Mouse (Mus musculus) kidney, adult 11 months (tissue): ENCODE results near the gene Olfr1209.

Experiments used
- DNase-seq: peaks from one replicate; pipeline ENCODE4 v3.0.0; 2022

The Olfr1209 gene

DNA sequence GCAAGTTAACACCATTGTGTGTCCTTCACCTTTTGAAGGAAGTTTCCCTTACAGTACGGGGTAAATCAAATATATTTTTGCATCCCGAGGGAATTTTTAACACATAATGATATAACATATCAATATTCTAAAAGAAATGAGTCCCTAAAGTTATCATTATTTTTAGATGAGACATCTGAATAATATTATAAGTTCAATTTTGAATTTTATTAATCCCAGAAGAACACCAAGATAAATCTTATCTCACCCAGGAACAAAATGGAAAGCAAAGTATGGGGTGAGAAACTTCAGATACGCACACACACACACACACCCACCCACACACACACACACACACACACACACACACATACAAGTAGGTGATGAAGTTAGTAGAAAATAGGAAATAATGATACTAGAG lies at the start of gene Olfr1209:
Olfr1209 (minus strand) TSS at position 101 of the 400 bp plus-strand sequence.
- no peak for DNase-seq

DNA sequence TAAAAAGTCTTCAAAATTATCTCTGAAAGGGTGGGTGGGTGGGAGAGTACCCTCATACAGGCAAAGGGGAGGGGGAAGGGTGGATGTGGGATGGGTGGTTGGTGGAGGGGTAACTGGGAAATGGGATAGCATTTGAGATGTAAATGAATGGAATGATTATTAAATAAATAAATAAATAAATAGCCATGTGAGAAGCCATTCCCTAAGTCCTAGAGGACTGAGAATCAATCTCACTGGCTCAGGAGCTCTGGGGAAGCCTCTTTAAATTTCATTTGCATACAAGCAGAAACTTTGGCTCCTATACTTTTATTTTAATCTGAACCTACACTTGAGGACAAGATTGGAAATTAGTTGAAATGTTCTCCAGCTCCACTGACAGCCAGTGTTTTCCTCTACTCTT lies 38.7 kb upstream of the Olfr1209 start, which contains the start of gene Olfr1212:
Olfr1212 (plus strand) TSS at position 301 of the 400 bp plus-strand sequence.
- no peak for DNase-seq

DNA sequence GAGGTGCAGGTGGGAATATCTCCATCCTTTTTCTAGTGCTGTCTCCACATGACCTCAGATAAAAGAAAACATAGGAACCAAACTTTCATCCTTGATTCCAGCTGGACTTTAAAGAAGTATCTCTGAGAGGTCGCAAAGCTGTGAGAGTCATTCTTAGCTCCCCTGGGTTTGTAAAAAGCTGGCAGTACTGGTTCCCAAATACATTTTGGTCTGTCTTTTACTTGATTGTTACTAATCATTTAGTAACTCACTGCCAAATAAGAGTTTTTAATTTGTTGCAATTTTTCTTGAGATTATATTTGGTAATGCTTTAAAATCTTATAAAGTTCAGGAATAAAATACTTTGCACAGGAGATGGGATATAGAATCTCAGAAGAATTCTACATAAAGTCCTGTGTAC lies 23.1 kb upstream of the Olfr1209 start, which contains the start of gene Olfr1211:
Olfr1211 (minus strand) TSS at position 101 of the 400 bp plus-strand sequence.
- DNase-seq = no peak

DNA sequence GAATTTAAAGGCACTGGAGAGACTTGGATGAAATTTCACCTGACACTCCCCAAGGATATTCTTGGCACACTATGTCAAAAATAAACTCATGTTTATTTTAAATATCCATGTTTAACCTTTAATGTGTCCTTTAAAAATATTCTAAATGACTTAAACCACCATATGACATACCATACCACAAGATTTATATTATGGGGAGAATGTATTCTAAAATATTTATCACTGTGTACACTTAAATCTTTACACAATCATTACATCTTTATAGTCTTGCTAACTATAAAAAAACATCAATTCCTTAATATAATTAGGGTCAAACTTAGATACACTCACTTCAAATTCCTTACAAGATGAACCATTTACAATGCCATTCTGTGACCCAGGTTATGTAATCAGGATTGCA lies 12.7 kb downstream of the Olfr1209 start, which contains the start of gene Olfr1208:
Olfr1208 (minus strand) TSS at position 101 of the 400 bp plus-strand sequence.
- DNase-seq = no peak

GRCm38 (mm10) chr2:88862931-88863330 lies 52.0 kb downstream of the Olfr1209 start, which contains the start of gene Olfr1206:
TSS of gene Olfr1206 (plus strand) at chr2:88863231.
- no peak for DNase-seq
